Mouse (Mus musculus): ENCODE measurements around the gene Tmem184c.

DNA sequence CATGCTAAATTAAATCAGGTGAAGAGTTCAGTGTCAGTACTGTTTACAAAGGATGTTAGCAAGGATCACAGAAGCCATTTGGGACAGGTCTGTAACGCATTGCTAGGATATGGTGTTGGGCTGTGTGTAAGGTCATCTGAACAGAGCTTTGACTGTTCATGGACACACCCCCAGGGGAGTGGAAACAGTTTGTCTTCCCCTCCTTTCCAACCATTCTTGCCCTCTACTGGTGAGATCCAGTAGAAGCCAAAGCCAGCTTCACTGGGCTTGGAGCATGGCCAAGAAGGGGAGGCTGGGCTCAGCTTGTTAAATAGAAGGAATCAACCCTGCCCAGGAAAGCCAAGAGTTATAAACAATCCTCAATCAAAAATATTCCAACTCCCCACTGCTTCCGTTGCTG is 7.4 kb upstream of the Tmem184c start:
- TF ChIP-seq ZNF384 (IDR thresholded peaks at IDR 0.05; ENCODE audit: low read depth, low read length) (no peak), MAFK (IDR thresholded peaks at IDR 0.05; ENCODE audit: insufficient read depth, low read depth, low read length) (no peak), CHD2 (IDR thresholded peaks at IDR 0.05; ENCODE audit: low read depth, low read length) (no peak)

All from ES-E14 (cell line).